Mouse (Mus musculus) Patski (cell line): ENCODE measurements around the gene Slc2a1. TPM values are rescaled to one million over a fixed set of nuclear protein-coding genes. Genes with fewer than 3 reads are reported as not detected.

Experiments used
- ATAC-seq: fragments of 100-300 bp; one replicate; pipeline ENCODE4 v1.8.0; 2021
- CTCF ChIA-PET: fragments of 350-600 bp; sonication (Branson Sonifier 250); formaldehyde crosslinking; loops from one replicate; lab custom pipeline; 2022; ENCODE audit warnings: inconsistent platforms; lab: Charles Lee
- POLR2A ChIA-PET: fragments of 350-600 bp; sonication (Branson Sonifier 250); formaldehyde crosslinking; loops from one replicate; lab custom pipeline; 2022; ENCODE audit warnings: antibody characterized with exemption, inconsistent platforms; lab: Charles Lee
- DNase-seq: peaks from one replicate; pipeline ENCODE4 v3.0.0-alpha.2; 2011; ENCODE audit warnings: low read depth, low spot score
- H3K27me3 ChIP-seq: fragments of 371-371 bp; one replicate; pipeline ENCODE4 v1.5.1; 2021
- CTCF ChIP-seq: fragments of 100-300 bp; IDR thresholded peaks from one replicate; pipeline ENCODE4 v1.5.1; 2021
- in situ Hi-C: fragments of 300-500 bp; cut with MboI; formaldehyde crosslinking; loops from 3 replicates; pipeline ENCODE4 v1.11.1; 2018; ENCODE audit warnings: low pct_unique_long_range_greater_than_20kb, mixed read lengths
- polyA plus RNA-seq: library from polyadenylated mRNA; unstranded; gene quantifications from one replicate; pipeline ENCODE4 v1.2.3, GENCODE M21; 2021

Slc2a1 gene
- polyA plus RNA-seq, 1 experiment from 2014 or later: 59.8 TPM

GRCm38 (mm10) chr4:119127229-119127628, 18.7 kb downstream of the Slc2a1 start:
- DNase-seq: no peak
- TF ChIP-seq CTCF: no peak

GRCm38 (mm10) chr4:119128547-119128946, 20.0 kb downstream of the Slc2a1 start:
- no peak for TF ChIP-seq CTCF
- CTCF ChIA-PET: interaction anchor here (2.1 kb wide), 1 partner anchor 27 kb away, joined by 4 read pairs; no protein-coding TSS in a partner anchor
- POLR2A ChIA-PET: no interaction called here
- in situ Hi-C loops: no loop called here
- ATAC-seq: no peak
- H3K27me3 ChIP-seq: no peaks in the 10 kb centered on the region
- DNase-seq: no peak

More at GRCm38 (mm10) chr4:119127229-119127628, 18.7 kb downstream of the Slc2a1 start:
- POLR2A ChIA-PET: no interaction called here
- ATAC-seq: no peak
- CTCF ChIA-PET: interaction anchor here (1.0 kb wide), 1 partner anchor 16 kb away, joined by 4 read pairs; no protein-coding TSS in a partner anchor
- in situ Hi-C loops: no loop called here
- H3K27me3 ChIP-seq: no peaks in the 10 kb centered on the region

- H3K27me3 ChIP-seq: no peaks in the 10 kb centered on the region
- DNase-seq: no peak
- no peak for ATAC-seq
- no peak for TF ChIP-seq CTCF
- ChIA-PET CTCF (interaction anchor here (2.1 kb wide), 1 partner anchor 26 kb away, joined by 4 read pairs; no protein-coding TSS in a partner anchor), POLR2A (no interaction called here)
- in situ Hi-C loops: no loop called here
Measured at GRCm38 (mm10) chr4:119129096-119129495, 20.6 kb downstream of the Slc2a1 start.

GRCm38 (mm10) chr4:119131189-119131910, 22.8 kb downstream of the Slc2a1 start:
- TF ChIP-seq CTCF: no peak
- in situ Hi-C loops: no loop called here
- no peak for ATAC-seq
- POLR2A ChIA-PET: interaction anchor here (0.7 kb wide), 1 partner anchor 211 kb away, joined by 6 read pairs; no protein-coding TSS in a partner anchor
- DNase-seq: no peak
- CTCF ChIA-PET: no interaction called here
- H3K27me3 ChIP-seq: no peaks in the 10 kb centered on the region

GRCm38 (mm10) chr4:119133306-119133705, 24.8 kb downstream of the Slc2a1 start:
- TF ChIP-seq CTCF: no peak
- DNase-seq: no peak
- no peak for ATAC-seq
- in situ Hi-C loops: no loop called here
- ChIA-PET POLR2A (no interaction called here), CTCF (no interaction called here)
- H3K27me3 ChIP-seq: no peaks in the 10 kb centered on the region

- no peaks in the 10 kb centered on the region for H3K27me3 ChIP-seq
- TF ChIP-seq CTCF: no peak
- ChIA-PET POLR2A (no interaction called here), CTCF (interaction anchor here (0.9 kb wide), 1 partner anchor 12 kb away, joined by 3 read pairs; no protein-coding TSS in a partner anchor)
- ATAC-seq: no peak
- DNase-seq: no peak
- in situ Hi-C loops: no loop called here
Measured at GRCm38 (mm10) chr4:119133860-119134259, 25.3 kb downstream of the Slc2a1 start.

GRCm38 (mm10) chr4:119137313-119137712, 28.8 kb downstream of the Slc2a1 start:
- ATAC-seq (no peak), DNase-seq (no peak)
- in situ Hi-C loops: no loop called here
- no peaks in the 10 kb centered on the region for H3K27me3 ChIP-seq
- TF ChIP-seq CTCF: no peak
- CTCF ChIA-PET: no interaction called here
- POLR2A ChIA-PET: no interaction called here

GRCm38 (mm10) chr4:119138171-119138570, 29.7 kb downstream of the Slc2a1 start:
- TF ChIP-seq CTCF: no peak
- H3K27me3 ChIP-seq: no peaks in the 10 kb centered on the region
- no peak for DNase-seq
- ATAC-seq: no peak
- POLR2A ChIA-PET: no interaction called here
- in situ Hi-C loops: no loop called here
- CTCF ChIA-PET: interaction anchor here (1.2 kb wide), 1 partner anchor 19 kb away, joined by 3 read pairs; no protein-coding TSS in a partner anchor

GRCm38 (mm10) chr4:119138776-119139175, 30.3 kb downstream of the Slc2a1 start:
- in situ Hi-C loops: no loop called here
- DNase-seq (no peak), ATAC-seq (no peak)
- H3K27me3 ChIP-seq: no peaks in the 10 kb centered on the region
- ChIA-PET POLR2A (no interaction called here), CTCF (interaction anchor here (1.2 kb wide), 1 partner anchor 20 kb away, joined by 3 read pairs; no protein-coding TSS in a partner anchor)
- TF ChIP-seq CTCF: no peak

- ATAC-seq (no peak), DNase-seq (no peak)
- TF ChIP-seq CTCF: no peak
- no peaks in the 10 kb centered on the region for H3K27me3 ChIP-seq
- in situ Hi-C loops: no loop called here
- POLR2A ChIA-PET: interaction anchor here (0.7 kb wide), 1 partner anchor 64 kb away, joined by 3 read pairs; no protein-coding TSS in a partner anchor
- CTCF ChIA-PET: no interaction called here
Measured at GRCm38 (mm10) chr4:119140126-119140525, 31.6 kb downstream of the Slc2a1 start.

- in situ Hi-C loops: no loop called here
- ATAC-seq: no peak
- POLR2A ChIA-PET: no interaction called here
- no peak for TF ChIP-seq CTCF
- H3K27me3 ChIP-seq: no peaks in the 10 kb centered on the region
- CTCF ChIA-PET: interaction anchor here (1.0 kb wide), 1 partner anchor 16 kb away, joined by 3 read pairs; no protein-coding TSS in a partner anchor
- DNase-seq: no peak
Measured at GRCm38 (mm10) chr4:119141191-119141590, 32.7 kb downstream of the Slc2a1 start.
